Mouse (Mus musculus) spleen, embryonic (tissue): ENCODE results near the gene Phb.

ENCODE experiments used
- CTCF ChIA-PET: fragments of 350-600 bp; sonication (Branson Sonifier 250); formaldehyde crosslinking; loops from one replicate; lab custom pipeline; 2022; lab: Charles Lee

Phb gene

DNA sequence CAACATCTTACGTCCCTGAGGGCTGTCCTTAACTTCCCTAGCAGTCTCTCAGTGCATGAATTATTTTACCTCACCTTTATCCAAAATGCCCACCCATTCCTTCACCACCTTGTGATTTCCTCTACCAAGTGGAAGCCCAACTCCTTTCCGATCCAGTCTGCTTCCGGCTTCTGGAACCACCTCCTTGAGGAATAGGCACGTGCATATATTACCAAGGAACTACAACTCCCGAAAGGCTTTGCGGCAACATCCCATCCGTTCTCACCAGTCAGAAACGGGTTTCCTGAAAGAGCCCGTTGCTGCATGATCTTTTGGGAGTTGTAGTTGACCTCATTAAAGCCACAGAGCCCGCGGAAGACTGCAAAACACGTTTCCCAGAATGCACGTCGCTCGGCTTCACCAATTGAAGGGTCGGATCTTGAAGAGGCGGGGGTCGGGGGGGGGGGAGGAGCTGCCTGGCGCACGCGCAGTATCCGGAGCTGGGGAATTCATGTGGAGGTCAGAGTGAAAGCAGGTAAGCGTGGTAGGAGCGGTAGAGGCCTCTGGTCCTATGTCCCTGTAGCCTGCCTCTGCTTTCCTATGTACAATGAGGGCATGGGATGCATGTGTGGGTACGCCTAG lies at the start of gene Phb:
TSS of gene Phb (plus strand) at position 429 of the 621 bp plus-strand sequence.
- CTCF ChIA-PET, result no interaction called here

- CTCF ChIA-PET, result interaction anchor here (0.7 kb wide), 1 partner anchor 89 kb away, joined by 8 read pairs; no protein-coding TSS in a partner anchor
These were observed 48.8 kb upstream of the Phb start for GRCm38 (mm10) chr11:95617785-95618465.

GRCm38 (mm10) chr11:95619081-95619480 lies 47.7 kb upstream of the Phb start:
- CTCF ChIA-PET, result no interaction called here

GRCm38 (mm10) chr11:95619886-95620444 lies 46.8 kb upstream of the Phb start:
- CTCF ChIA-PET, result no interaction called here

DNA sequence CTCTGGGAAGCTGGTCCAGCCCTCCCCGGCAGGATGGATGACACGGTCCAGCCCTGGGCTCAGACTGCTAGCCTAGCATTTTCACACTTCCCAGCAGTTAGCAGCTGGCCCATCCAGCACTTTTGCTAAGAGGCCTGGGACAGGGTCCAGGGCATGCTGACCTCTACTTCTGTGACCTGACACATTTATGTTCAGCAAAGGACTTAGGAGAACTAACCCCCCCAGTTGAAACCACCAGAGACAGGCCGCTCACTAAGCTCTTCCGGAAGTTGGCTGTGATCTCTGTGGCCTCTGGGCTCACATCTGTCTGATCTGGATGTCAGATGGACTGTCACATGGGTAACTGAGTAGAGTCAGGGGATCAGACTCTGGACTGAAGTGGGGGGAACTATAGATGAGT lies 45.7 kb upstream of the Phb start:
- CTCF ChIA-PET, result no interaction called here

- CTCF ChIA-PET, result no interaction called here
These were observed 45.1 kb upstream of the Phb start for GRCm38 (mm10) chr11:95621541-95622130.

DNA sequence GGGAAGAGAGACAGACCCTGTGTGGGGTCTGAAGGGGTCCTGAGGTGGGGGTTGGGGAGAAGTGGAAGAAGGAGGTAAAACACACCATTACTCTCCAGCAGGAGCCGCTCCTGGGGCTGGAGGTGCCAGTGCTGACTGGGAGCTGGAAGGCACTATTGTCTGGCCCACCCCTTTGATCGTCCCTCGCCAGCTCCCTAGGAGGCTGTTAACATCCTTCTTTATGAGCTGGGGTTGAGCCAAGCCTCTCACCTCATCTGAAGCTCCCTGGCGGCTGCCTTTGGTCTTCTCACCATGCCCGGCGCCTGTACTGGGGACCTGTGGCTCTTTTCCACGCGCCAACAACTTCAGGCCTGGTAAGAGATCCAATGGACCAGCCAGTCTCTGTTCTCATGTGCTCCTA lies 44.3 kb upstream of the Phb start:
- CTCF ChIA-PET, result no interaction called here

- CTCF ChIA-PET, result no interaction called here
These were observed 36.2 kb upstream of the Phb start for GRCm38 (mm10) chr11:95630558-95630957.

- CTCF ChIA-PET, result no interaction called here
These were observed 35.5 kb upstream of the Phb start for GRCm38 (mm10) chr11:95631301-95631700.

DNA sequence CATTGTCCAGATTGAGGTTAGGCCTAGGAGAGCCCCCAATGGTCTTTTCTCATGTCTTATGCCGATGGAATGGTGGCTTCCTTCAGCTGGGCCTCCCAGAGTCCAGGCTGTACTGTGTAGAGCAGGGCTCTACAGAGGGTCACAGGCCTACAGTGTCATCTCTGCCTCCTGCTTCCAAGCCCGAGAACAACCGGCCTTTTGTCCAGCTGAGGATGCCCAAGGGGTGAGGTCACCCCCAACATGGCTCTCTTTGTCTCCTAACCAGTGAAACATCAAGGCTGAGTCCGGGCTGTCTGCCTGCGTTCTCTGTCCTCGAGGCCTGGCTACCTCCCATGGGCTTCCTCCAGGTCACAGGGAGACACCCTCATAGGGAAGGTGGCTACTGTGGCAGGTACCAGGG lies 34.3 kb upstream of the Phb start:
- CTCF ChIA-PET, result no interaction called here

- CTCF ChIA-PET, result no interaction called here
These were observed 33.2 kb upstream of the Phb start for GRCm38 (mm10) chr11:95633512-95634000.

DNA sequence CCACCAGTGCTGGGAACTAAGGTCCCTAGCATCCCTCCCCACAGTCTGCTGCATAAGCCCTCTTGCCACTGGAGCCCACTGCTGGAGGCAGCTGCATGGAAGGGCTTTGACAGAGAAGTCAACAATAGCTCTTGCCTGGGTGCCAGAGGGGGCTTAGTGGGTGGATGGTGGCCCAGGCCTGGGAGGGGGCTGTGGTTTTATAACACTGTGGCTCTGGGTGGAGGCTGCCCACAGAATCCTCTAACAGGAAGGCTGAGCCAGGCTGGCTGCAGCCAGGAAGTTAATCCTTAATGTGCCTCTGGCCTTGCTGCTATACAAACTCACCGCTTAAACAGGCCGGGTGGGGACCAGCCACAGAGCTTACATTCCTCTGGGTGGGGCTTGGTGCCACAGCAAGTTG lies 31.7 kb upstream of the Phb start:
- CTCF ChIA-PET, result no interaction called here

DNA sequence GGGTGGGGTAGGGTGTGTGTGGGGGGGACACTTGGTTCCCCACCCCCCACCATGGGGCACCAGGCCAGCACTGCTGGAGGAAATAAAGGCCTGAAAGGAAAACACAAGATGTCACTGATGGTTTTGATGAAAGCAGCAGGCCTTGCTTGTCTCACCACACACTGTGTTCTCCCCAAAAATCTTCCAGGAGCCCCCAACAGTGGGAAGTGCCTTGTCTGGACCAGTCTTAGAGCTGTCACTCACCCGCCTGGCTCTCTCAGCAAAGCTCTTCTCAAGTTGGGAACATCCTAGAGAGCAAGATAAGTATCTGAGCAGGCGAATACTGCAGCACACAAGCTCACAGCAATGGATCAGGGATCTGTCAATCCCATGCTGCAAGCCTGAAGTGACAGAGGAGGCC lies 26.0 kb upstream of the Phb start:
- CTCF ChIA-PET, result no interaction called here

- CTCF ChIA-PET, result no interaction called here
These were observed 24.1 kb upstream of the Phb start for GRCm38 (mm10) chr11:95642534-95643280.

DNA sequence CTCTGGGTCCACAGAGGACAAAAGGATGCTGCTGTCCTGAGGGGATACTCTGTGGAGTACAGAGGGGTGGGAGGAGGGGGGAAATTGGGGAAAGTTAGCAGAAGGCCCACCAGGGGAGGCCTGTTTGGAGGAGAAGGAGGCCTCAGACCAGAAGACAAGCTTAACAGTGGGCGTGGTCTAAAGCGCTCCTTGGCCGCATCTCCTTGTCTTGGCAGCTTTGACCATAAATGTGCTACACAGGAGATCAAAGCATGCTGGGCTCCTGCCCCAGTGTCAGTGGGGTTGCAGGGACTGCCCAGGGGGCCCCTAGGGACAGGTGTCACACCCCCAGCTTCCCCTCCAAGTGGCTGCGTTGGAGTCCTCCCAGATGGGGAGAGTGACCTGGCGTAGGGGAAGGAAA lies 22.9 kb upstream of the Phb start:
- CTCF ChIA-PET, result interaction anchor here (0.6 kb wide), 1 partner anchor 83 kb away, joined by 3 read pairs; no protein-coding TSS in a partner anchor

- CTCF ChIA-PET, result interaction anchor here (0.5 to 0.6 kb wide), 2 partner anchors 84 to 482 kb away, joined by 3 to 20 read pairs; no protein-coding TSS in a partner anchor
These were observed 22.4 kb upstream of the Phb start for GRCm38 (mm10) chr11:95644381-95644780.

DNA sequence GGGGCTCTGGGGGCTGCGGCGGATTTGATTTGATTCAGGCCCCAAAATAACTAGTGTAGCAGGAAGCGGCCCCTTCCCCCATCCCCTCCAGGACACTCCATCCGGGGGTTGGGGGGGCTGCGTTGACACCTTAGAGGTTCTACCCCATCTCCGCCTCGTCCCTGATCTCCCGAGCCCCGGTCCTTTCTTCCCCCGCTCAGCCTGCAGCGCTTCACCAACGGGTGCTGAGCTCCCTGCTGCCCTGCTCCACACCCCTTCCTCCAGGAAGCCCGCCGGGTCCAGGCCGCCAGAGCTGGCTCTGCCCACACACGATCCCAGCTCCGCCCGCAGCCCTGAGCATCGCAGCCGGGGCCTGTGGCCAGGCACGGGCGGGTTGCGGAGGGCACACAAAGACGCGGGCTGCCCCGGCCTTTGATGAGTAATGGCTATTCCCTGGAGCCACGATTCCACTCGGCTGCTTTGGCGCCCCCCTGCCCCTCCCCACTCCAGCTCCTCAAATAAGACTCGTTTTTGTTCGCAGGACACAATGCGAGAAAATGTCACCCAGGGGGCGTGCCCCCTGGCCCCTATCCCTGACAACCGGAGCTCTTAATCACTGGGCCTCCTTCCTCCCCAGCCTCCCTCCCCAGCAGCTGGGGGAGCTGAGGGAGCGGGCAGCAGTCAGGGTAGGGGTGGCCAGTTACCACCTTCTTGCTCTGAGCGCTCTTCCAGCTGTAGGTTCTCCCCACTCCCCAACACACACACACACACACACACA lies 21.2 kb upstream of the Phb start:
- CTCF ChIA-PET, result interaction anchor here (0.6 kb wide), 1 partner anchor 66 kb away, joined by 5 read pairs; no protein-coding TSS in a partner anchor

DNA sequence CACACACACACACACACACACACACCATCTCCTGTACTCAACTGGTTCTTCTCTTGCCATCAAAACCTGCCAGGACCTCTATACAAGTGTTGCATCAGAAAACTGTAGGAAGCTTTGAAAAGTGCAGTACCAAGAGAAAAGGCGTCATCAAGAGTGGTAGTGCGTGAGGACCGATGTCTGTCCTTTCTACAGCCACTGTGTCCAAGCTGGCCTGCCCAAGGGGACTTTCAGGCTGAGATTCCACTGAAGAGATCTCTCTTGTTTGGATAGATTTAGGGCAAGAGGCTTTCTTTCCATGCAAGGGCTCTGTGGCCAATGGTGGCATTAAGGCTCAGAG lies 20.6 kb upstream of the Phb start:
- CTCF ChIA-PET, result no interaction called here

DNA sequence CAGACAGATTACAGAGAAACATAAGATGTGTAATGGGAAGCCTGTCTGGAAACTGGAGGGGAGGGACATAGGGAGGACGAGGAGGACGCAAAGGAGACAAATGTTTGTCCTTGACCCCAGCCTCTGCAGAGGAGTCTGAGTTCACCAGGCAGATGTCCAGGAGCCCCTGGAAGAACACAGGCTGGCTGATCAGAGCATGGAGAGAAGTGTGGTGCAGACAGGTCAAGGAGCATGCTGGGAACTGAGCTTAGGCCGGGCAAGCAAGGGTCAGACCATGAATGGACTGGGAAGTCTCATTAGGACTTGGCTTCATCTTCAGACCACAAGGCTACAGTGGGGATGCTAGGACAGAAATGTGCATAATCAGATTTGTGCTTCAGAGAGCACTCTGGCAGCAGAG lies 19.0 kb upstream of the Phb start:
- CTCF ChIA-PET, result interaction anchor here (0.6 kb wide), 1 partner anchor 8 kb away, joined by 3 read pairs; no protein-coding TSS in a partner anchor

GRCm38 (mm10) chr11:95648827-95649226 lies 17.9 kb upstream of the Phb start:
- CTCF ChIA-PET, result interaction anchor here (0.6 kb wide), 1 partner anchor 25 kb away, joined by 3 read pairs; no protein-coding TSS in a partner anchor

DNA sequence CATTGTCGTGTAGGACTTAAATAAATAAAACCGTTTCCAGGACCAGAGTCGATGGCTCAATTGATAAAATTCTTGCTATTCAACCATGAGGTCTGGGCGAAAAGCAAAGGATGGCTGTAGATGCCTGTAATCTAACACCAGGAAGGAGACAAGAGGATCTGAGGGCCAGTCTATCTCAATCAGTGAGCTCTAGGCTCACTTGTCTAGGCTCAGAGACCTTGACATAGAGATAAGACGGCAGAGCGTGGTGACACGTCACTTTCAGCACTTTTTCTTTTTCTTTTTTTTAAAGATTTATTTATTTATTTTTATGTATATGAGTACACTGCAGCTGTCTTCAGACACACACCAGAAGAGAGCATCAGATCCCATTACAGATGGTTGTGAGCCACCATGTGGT lies 17.2 kb upstream of the Phb start:
- CTCF ChIA-PET, result interaction anchor here (0.6 kb wide), 2 partner anchors 24 to 70 kb away, joined by 3 to 4 read pairs; no protein-coding TSS in a partner anchor
